Mouse (Mus musculus): ENCODE results near the gene Kif2a. TPM values are rescaled to one million over a fixed set of nuclear protein-coding genes. Genes with fewer than 3 reads are reported as not detected.
"Not testable (repeated sequence)": the region's sequence is repeated elsewhere in the genome, so short reads cannot be mapped to it uniquely, and the experiment has no call there.

The Kif2a gene
- polyA plus RNA-seq, 1 experiment from 2014 or later = 16.5 TPM

DNA sequence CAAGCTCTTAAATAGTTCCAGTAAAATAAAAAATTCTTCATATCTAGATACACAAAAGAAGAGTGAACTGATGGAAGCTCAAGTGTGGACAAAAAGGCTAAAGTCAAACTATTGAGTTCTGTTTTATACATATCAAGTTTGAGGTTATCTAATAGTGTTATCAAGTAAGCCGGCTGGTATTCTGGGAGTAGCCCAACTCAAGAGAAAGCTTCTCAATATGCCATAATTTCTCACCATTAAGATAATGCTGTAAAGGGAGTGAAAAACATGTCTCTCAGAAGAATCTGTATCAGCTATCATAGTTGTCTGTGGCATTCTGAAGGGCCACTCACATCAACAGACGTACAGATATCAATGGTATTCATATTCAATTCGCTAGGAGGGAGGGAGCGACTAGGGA lies 13.8 kb downstream of the Kif2a start:
- H3K27me3 ChIP-seq (replicated peaks; ENCODE audit: control insufficient read depth, insufficient read depth, low read length) = no peaks in the 10 kb centered on the region
- H3K36me3 ChIP-seq (ENCODE audit: control insufficient read depth, insufficient read depth, low read length) = no peaks in the 10 kb centered on the region
- no peak overlapping the region for H3K4me3 ChIP-seq (ENCODE audit: low read depth, low read length)
- 0 out of 2 replicates have a peak, but pooled peaks cover 2% of the 10 kb centered on the region for H3K4me1 ChIP-seq (replicated peaks; ENCODE audit: control insufficient read depth, insufficient read depth, low read length)
- ATAC-seq (replicated peaks; ENCODE audit: low FRiP score, low TSS enrichment, low read depth) = no peak
- WGBS = 88% methylated on average over 4 of the region's 4 CpGs
- DNase-seq (ENCODE audit: low spot score) = no peak
- H3K27ac ChIP-seq (ENCODE audit: low read depth) = no peak overlapping the region
- no peak overlapping the region for H3K9ac ChIP-seq (ENCODE audit: low read length)
- no peak overlapping the region for H3K4me2 ChIP-seq (ENCODE audit: low read length)
- no peaks in the 10 kb centered on the region for H3K9me3 ChIP-seq (ENCODE audit: control insufficient read depth, low read length)

- Histone ChIP-seq H3K4me3 (ENCODE audit: low read depth, low read length) (no peak overlapping the region), H3K9ac (ENCODE audit: low read length) (no peak overlapping the region), H3K9me3 (ENCODE audit: control insufficient read depth, low read length) (no peaks in the 10 kb centered on the region), H3K27me3 (replicated peaks; ENCODE audit: control insufficient read depth, insufficient read depth, low read length) (no peaks in the 10 kb centered on the region), H3K4me1 (replicated peaks; ENCODE audit: control insufficient read depth, insufficient read depth, low read length) (no peaks in the 10 kb centered on the region), H3K4me2 (ENCODE audit: low read length) (no peak overlapping the region), H3K27ac (ENCODE audit: low read depth) (no peak overlapping the region), H3K36me3 (ENCODE audit: control insufficient read depth, insufficient read depth, low read length) (no peaks in the 10 kb centered on the region)
- DNase-seq (ENCODE audit: low spot score) (no peak), ATAC-seq (replicated peaks; ENCODE audit: low FRiP score, low TSS enrichment, low read depth) (no peak)
- 83% methylated on average over 2 of the region's 2 CpGs for WGBS
Observed at GRCm38 (mm10) chr13:107003211-107003610, 18.7 kb downstream of the Kif2a start.

DNA sequence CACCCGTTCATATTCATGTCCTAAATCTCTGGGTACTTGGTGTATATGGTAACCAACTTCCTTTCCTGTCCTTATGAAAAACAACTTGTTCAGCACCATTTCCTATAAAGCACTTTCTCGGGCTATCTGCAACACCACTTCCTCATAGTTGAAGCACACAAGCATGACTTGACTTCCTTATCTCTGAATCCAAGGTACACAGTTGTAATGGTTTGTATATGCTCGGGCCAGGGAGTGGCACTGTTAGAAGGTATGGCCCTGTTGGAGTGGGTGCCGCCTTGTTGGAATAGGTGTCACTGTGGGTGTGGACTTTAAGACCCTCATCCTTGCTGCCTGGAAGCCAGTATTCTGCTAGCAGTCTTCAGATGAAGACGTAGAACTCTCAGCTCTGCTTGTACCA lies 23.3 kb downstream of the Kif2a start:
- no peaks in the 10 kb centered on the region for H3K9me3 ChIP-seq (ENCODE audit: control insufficient read depth, low read length)
- H3K4me1 ChIP-seq (replicated peaks; ENCODE audit: control insufficient read depth, insufficient read depth, low read length) = no peaks in the 10 kb centered on the region
- no peak overlapping the region for H3K4me3 ChIP-seq (ENCODE audit: low read depth, low read length)
- H3K27ac ChIP-seq (ENCODE audit: low read depth) = no peak overlapping the region
- ATAC-seq (replicated peaks; ENCODE audit: low FRiP score, low TSS enrichment, low read depth) (peak; percentile 80), DNase-seq (ENCODE audit: low spot score) (no peak)
- H3K4me2 ChIP-seq (ENCODE audit: low read length) = no peak overlapping the region
- H3K9ac ChIP-seq (ENCODE audit: low read length) = no peak overlapping the region
- no peaks in the 10 kb centered on the region for H3K36me3 ChIP-seq (ENCODE audit: control insufficient read depth, insufficient read depth, low read length)
- no peaks in the 10 kb centered on the region for H3K27me3 ChIP-seq (replicated peaks; ENCODE audit: control insufficient read depth, insufficient read depth, low read length)
- 72% methylated on average over 5 of the region's 5 CpGs for WGBS

DNA sequence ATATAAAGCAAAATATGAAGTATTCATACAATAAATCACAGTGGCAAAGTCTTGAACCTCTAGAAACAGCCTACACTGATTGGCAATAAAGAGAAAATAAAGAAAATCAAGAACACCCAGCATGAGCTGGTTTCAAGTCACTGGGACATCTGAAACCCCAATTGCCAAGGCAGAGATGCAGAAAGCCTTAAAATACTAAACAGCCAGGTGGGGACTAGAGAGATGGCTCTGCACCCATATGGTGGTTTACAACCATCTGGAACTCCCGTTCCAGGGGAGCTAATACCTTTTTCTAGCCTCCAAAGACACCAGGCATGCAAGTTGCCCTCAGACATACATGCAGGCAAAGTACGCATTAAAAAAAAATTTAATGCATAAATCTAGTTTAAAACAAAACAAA lies 23.9 kb downstream of the Kif2a start:
- Histone ChIP-seq H3K4me2 (ENCODE audit: low read length) (no peak overlapping the region), H3K9me3 (ENCODE audit: control insufficient read depth, low read length) (no peaks in the 10 kb centered on the region), H3K27ac (ENCODE audit: low read depth) (no peak overlapping the region), H3K36me3 (ENCODE audit: control insufficient read depth, insufficient read depth, low read length) (peaks cover 6% of the 10 kb centered on the region), H3K27me3 (replicated peaks; ENCODE audit: control insufficient read depth, insufficient read depth, low read length) (no peaks in the 10 kb centered on the region), H3K4me3 (ENCODE audit: low read depth, low read length) (no peak overlapping the region), H3K9ac (ENCODE audit: low read length) (no peak overlapping the region), H3K4me1 (replicated peaks; ENCODE audit: control insufficient read depth, insufficient read depth, low read length) (no peaks in the 10 kb centered on the region)
- WGBS = 92% methylated on average over 2 of the region's 2 CpGs
- ATAC-seq (replicated peaks; ENCODE audit: low FRiP score, low TSS enrichment, low read depth) (no peak), DNase-seq (ENCODE audit: low spot score) (no peak)

- peaks cover 11% of the 10 kb centered on the region for H3K36me3 ChIP-seq (ENCODE audit: control insufficient read depth, insufficient read depth, low read length)
Observed at GRCm38 (mm10) chr13:106997557-106997956, 24.4 kb downstream of the Kif2a start.

DNA sequence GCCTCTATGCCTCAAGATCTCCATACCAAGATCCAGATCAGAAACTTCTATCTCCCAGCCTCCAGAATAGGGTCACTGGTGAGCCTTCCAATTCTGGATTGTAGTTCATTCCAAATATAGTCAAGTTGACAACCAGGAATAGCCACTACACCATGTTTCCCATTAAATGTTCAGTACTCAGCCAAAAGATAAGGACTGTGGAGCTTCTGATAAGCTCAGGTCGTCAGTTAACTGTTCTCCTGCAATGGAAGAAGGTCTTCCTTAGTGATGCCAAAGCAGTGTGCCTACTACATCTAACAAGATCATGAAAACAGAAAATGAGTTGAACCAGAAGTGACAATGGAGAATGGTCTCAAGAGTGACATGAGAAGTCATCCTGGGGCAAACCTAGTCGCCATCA lies 25.0 kb downstream of the Kif2a start:
- no peak overlapping the region for H3K4me3 ChIP-seq (ENCODE audit: low read depth, low read length)
- H3K36me3 ChIP-seq (ENCODE audit: control insufficient read depth, insufficient read depth, low read length) = peaks cover 17% of the 10 kb centered on the region
- no peak for ATAC-seq (replicated peaks; ENCODE audit: low FRiP score, low TSS enrichment, low read depth)
- H3K9me3 ChIP-seq (ENCODE audit: control insufficient read depth, low read length) = no peaks in the 10 kb centered on the region
- no peak overlapping the region for H3K27ac ChIP-seq (ENCODE audit: low read depth)
- no peaks in the 10 kb centered on the region for H3K4me1 ChIP-seq (replicated peaks; ENCODE audit: control insufficient read depth, insufficient read depth, low read length)
- H3K27me3 ChIP-seq (replicated peaks; ENCODE audit: control insufficient read depth, insufficient read depth, low read length) = no peaks in the 10 kb centered on the region
- no peak overlapping the region for H3K4me2 ChIP-seq (ENCODE audit: low read length)
- 82% methylated on average over 2 of the region's 2 CpGs for WGBS
- DNase-seq (ENCODE audit: low spot score) = no peak
- H3K9ac ChIP-seq (ENCODE audit: low read length) = no peak overlapping the region

More at GRCm38 (mm10) chr13:106997557-106997956, 24.4 kb downstream of the Kif2a start:
- not testable (repeated sequence) for H3K4me1 ChIP-seq (replicated peaks; ENCODE audit: control insufficient read depth, insufficient read depth, low read length); H3K27ac ChIP-seq (ENCODE audit: low read depth); H3K27me3 ChIP-seq (replicated peaks; ENCODE audit: control insufficient read depth, insufficient read depth, low read length); H3K9me3 ChIP-seq (ENCODE audit: control insufficient read depth, low read length); H3K4me3 ChIP-seq (ENCODE audit: low read depth, low read length); DNase-seq (ENCODE audit: low spot score); H3K4me2 ChIP-seq (ENCODE audit: low read length); H3K9ac ChIP-seq (ENCODE audit: low read length); ATAC-seq (replicated peaks; ENCODE audit: low FRiP score, low TSS enrichment, low read depth)
- WGBS = 95% methylated on average over 4 of the region's 4 CpGs

- no peak for DNase-seq (ENCODE audit: low spot score)
- 89% methylated on average over 4 of the region's 4 CpGs for WGBS
- ATAC-seq (replicated peaks; ENCODE audit: low FRiP score, low TSS enrichment, low read depth) = no peak
- peaks cover 71% of the 10 kb centered on the region for H3K36me3 ChIP-seq (ENCODE audit: control insufficient read depth, insufficient read depth, low read length)
- no peak overlapping the region for H3K9ac ChIP-seq (ENCODE audit: low read length)
- no peak overlapping the region for H3K4me3 ChIP-seq (ENCODE audit: low read depth, low read length)
- H3K4me1 ChIP-seq (replicated peaks; ENCODE audit: control insufficient read depth, insufficient read depth, low read length) = no peaks in the 10 kb centered on the region
- H3K27me3 ChIP-seq (replicated peaks; ENCODE audit: control insufficient read depth, insufficient read depth, low read length) = no peaks in the 10 kb centered on the region
- H3K4me2 ChIP-seq (ENCODE audit: low read length) = no peak overlapping the region
- no peak overlapping the region for H3K27ac ChIP-seq (ENCODE audit: low read depth)
- no peaks in the 10 kb centered on the region for H3K9me3 ChIP-seq (ENCODE audit: control insufficient read depth, low read length)
Observed at GRCm38 (mm10) chr13:106961496-106961895, 60.4 kb downstream of the Kif2a start.

GRCm38 (mm10) chr13:106960557-106960956 lies 61.4 kb downstream of the Kif2a start:
- no peak for DNase-seq (ENCODE audit: low spot score)
- no peaks in the 10 kb centered on the region for H3K27me3 ChIP-seq (replicated peaks; ENCODE audit: control insufficient read depth, insufficient read depth, low read length)

GRCm38 (mm10) chr13:106958286-106958685 lies 63.6 kb downstream of the Kif2a start:
- no peak overlapping the region for H3K4me2 ChIP-seq (ENCODE audit: low read length)
- no peak overlapping the region for H3K27ac ChIP-seq (ENCODE audit: low read depth)
- H3K4me1 ChIP-seq (replicated peaks; ENCODE audit: control insufficient read depth, insufficient read depth, low read length) = no peaks in the 10 kb centered on the region
- 87% methylated on average over 3 of the region's 3 CpGs for WGBS
- peaks cover 83% of the 10 kb centered on the region for H3K36me3 ChIP-seq (ENCODE audit: control insufficient read depth, insufficient read depth, low read length)
- H3K27me3 ChIP-seq (replicated peaks; ENCODE audit: control insufficient read depth, insufficient read depth, low read length) = no peaks in the 10 kb centered on the region
- no peaks in the 10 kb centered on the region for H3K9me3 ChIP-seq (ENCODE audit: control insufficient read depth, low read length)
- no peak overlapping the region for H3K9ac ChIP-seq (ENCODE audit: low read length)
- ATAC-seq (replicated peaks; ENCODE audit: low FRiP score, low TSS enrichment, low read depth) (no peak), DNase-seq (ENCODE audit: low spot score) (no peak)
- no peak overlapping the region for H3K4me3 ChIP-seq (ENCODE audit: low read depth, low read length)

More at GRCm38 (mm10) chr13:106960557-106960956, 61.4 kb downstream of the Kif2a start:
- no peak overlapping the region for H3K4me2 ChIP-seq (ENCODE audit: low read length)
- H3K27ac ChIP-seq (ENCODE audit: low read depth) = no peak overlapping the region
- 95% methylated on average over 3 of the region's 3 CpGs for WGBS
- H3K9me3 ChIP-seq (ENCODE audit: control insufficient read depth, low read length) = no peaks in the 10 kb centered on the region
- no peaks in the 10 kb centered on the region for H3K4me1 ChIP-seq (replicated peaks; ENCODE audit: control insufficient read depth, insufficient read depth, low read length)
- no peak overlapping the region for H3K9ac ChIP-seq (ENCODE audit: low read length)
- H3K4me3 ChIP-seq (ENCODE audit: low read depth, low read length) = no peak overlapping the region
- H3K36me3 ChIP-seq (ENCODE audit: control insufficient read depth, insufficient read depth, low read length) = peaks cover 78% of the 10 kb centered on the region
- ATAC-seq (replicated peaks; ENCODE audit: low FRiP score, low TSS enrichment, low read depth) = no peak

Data from intestine, embryonic 14.5 days (tissue).